Mouse (Mus musculus): ENCODE measurements around the gene Cavin3.

Cavin3 gene

DNA sequence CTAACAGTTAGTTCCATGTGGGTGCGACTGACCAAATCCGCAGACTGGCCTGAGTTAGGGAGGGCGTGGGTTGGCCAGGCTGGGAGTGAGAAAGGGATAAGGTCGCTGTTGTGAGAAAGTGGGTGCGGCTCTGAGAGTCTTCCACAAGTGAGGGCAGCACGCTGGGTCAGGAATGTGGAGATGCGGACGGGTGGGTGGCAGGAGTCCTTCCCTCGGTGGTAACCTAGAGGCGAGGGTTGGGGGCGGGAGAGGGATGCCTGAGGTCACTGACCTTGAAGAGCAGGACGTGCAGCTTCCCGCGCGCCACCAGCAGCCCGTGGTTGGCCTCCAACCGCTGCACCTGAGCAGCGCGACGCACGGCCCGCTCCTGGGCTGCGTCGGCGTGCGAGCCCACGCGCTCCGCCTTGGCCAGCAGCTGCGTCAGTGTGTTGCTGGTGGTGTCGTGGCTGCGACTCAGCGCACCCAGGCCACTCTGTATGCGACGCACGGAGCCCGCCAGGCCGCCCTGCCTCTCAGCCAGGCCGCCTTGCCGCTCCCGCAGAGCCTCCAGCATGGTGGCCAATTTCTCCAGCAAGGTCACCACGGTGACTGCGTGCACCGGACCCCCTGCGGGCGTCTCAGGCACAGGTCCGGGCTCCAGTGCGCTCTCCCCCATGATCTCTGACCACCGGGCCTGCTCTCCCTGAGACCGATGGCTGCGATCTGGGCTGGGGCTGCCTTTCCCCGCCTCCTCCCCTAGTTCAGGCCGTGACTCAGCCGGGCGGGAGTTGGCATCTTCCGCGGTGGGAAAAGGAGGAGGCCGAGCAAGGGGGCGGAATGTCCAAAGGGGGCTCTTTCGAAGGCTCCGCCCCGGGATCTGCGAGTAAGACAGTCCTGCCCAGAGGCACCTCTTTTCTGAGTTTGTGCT, at the start of gene Cavin3:
TSS of gene Cavin3 (minus strand) at position 796 of the 907 bp plus-strand sequence.
- peak; percentile 69 for DNase-seq (ENCODE audit: low spot score)

DNA sequence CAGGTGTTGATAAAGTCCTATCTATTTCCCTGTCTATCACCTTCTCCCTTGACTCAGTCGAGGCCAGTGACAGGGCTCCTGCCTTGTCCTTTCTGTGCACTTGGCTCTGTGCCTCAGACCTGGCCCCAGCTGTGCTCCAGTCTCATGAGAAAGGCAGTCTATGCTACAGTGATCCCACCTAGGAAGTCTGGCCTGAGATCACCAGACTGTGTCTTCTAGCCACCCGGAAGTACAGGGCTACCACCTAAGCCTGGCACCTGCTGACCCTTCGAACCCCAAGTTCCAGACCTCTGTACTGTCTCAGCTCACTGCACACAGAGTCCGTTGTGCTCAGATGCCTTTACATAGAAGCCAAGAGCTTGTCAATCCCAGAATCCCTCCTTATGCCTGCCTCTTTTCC, 46.0 kb upstream of the Cavin3 start:
- DNase-seq (ENCODE audit: low spot score) = no peak

DNA sequence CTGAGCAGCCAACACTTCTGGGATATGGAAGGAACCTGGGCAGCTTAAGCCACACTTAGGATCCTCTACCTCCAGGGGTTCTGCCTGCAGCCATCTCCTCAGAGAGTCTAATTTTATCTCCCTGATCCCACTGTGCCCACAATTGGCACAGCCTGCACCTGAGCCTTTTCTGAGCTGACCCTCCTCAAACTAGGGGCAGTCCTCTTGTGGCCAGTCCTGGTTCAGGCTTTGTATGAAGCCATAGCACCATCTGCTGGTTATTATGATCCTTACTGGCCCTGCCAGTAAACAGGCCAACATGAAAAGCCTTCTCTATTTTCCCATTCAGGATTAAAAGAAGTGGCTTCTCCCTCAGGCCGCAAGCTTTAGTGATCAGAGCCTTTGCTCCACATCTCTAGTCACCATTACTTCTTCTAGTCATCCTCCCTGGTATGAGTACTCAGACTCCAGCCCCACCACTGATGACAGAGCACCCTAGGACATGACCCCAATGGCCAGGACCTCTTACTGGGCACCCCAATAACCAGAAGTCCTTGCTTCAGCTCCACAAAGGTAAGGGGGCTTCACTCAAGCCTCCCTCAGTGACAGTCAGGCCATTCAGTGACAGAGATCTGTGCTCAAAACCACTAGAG, 45.3 kb upstream of the Cavin3 start:
- DNase-seq (ENCODE audit: low spot score) = no peak

GRCm38 (mm10) chr7:105524222-105524621, 42.1 kb upstream of the Cavin3 start:
- DNase-seq (ENCODE audit: low spot score) = no peak

DNA sequence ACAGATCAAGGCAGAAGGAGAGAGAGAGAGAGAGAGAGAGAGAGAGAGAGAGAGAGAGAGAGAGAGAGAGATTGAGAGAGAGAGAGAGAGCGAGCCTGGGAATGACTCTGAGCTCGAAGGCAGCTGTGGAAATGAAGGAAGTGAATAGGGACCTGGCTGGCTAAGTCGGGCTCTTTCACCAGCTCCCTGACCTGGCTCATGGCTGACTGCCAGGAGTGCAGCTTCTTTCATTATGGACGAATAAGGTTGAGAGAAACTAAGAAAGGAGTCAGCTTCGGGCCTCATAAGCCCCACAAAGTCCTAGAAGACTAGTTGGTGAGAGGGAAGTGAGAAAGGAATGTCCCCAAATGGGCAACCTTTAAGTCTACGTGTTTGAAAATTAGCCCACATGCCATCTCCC, 38.1 kb upstream of the Cavin3 start:
- DNase-seq (ENCODE audit: low spot score) = no peak

DNA sequence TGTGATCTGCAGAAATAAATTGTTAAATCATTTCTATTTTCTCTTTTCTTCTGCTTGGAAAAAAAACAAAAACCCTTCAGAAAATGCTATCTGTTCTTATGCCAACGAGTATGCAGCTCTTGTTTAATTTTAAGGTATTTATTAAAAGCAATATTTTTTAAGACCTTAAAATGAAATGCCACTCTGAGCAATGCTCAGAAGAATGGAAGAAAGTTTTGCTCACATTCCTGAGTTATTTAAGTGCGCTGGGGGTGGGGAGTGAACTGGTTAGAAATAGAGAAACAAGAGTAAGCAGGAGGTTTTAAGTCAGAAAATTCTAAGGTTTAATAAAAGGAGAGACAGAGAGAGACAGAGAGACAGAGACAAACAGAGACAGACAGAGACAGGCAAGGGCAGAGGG, 37.7 kb upstream of the Cavin3 start:
- no peak for DNase-seq (ENCODE audit: low spot score)

DNA sequence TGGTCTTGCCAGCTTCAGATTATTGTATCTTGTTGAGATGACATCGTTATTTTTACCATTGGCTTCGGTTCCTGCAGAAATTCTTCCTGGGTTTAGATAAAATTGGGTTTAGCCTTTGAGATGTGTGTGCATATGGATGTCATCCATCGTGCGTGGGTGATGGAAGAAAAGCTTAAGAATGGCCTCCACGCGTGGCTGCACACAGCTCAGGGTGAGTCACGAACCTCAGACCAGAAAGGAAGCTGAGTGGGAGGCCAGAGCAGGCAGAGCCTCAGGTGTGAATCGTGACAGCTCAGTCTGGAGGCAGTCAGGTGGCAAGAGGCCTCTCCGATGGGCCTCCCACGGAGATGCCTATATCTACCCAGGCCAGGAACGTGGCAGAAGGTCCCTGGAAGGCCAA, 37.2 kb upstream of the Cavin3 start:
- DNase-seq (ENCODE audit: low spot score) = no peak

DNA sequence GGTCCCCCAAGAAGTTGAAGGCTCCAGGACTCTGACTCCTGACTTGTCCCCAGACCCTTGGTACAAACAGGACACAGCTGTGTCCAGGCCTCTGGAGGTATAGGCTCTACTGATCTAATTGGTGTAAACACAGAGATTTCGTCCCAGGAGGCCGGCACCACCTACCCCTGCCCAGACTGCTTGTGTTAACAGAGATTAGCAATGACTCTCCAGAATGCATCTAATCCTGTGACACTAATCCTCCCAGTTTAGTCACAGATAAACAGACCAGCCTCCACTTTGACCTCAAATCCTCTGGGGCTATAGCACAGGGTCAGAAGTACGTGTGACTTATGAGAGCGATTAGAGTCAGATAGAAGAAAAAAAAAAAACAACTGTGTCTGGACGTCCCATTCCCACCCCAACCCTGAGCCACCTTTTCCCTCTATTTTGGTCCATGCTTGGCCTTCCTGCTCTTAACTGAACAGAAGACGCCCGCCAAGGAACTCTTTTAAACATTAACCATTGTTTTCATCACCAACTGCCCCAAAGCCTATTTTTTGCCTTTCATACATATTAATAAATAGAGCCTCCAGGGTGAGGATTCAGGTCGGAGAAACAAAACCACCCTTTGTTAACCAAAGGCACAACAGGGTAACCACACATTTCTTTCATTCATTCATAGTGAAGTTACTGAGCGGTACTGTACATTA, 34.7 kb upstream of the Cavin3 start:
- DNase-seq (ENCODE audit: low spot score) = peak; percentile 33

GRCm38 (mm10) chr7:105515178-105515577, 33.1 kb upstream of the Cavin3 start:
- DNase-seq (ENCODE audit: low spot score) = peak; percentile 40

DNA sequence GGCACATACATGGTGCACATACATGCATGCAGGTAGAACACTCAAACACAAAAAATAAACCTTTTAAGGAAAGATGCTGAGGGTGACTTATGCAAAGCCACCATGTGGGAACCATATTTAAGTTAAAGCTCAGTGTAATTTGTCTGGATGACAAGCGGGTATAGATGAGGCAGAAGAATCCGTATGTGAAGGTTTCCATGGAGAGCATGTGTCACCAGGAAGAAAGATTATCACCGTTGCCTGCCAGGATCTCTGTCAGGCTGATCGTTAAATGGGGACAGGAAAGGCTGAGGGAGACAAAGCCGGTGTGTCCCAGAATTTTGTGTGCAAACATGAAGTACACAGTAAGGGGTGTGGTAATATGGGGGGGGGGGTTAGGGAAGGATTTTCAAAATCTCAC, 32.5 kb upstream of the Cavin3 start:
- no peak for DNase-seq (ENCODE audit: low spot score)

DNA sequence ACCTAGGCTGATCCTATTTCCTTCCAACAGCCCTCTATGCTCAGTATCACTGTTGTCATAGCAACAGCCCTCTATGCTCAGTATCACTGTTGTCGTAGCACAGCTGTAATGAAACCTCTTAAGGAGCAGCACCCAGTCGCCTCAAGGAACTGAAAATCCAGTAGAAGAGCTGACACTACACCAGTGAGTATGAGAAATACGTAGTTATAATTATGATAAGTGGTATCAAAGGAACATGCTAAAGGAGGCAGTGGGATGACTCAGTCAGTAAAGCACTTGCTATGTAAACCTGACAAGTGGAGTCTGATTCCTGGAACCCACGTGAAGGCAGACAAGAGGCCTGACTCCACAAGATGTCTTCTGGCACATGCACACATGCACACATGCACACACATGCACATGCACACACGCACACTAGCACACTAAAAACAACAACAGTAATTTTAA, 31.8 kb upstream of the Cavin3 start:
- no peak for DNase-seq (ENCODE audit: low spot score)

DNA sequence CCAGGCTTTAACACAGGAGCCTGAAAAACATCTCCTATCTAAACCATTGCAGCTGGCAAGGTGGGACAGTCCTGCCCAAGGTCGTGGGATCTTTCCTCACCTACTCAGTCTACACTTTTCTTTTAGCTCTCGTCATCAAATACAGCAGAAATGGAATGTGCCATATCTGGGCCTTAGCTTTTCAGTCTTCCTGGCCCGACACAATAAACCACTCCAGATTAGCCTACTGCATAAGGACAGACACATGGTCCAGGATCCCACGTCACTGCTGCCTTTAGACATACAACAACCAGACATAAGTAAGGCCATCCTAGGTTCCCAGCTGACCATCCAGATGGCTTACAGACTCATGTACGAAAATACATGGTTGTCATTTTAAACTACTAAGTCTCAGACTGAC, 28.0 kb upstream of the Cavin3 start:
- no peak for DNase-seq (ENCODE audit: low spot score)

- no peak for DNase-seq (ENCODE audit: low spot score)
Measured at GRCm38 (mm10) chr7:105507257-105507656, 25.2 kb upstream of the Cavin3 start.

- no peak for DNase-seq (ENCODE audit: low spot score)
Measured at GRCm38 (mm10) chr7:105501984-105502383, 19.9 kb upstream of the Cavin3 start.

DNA sequence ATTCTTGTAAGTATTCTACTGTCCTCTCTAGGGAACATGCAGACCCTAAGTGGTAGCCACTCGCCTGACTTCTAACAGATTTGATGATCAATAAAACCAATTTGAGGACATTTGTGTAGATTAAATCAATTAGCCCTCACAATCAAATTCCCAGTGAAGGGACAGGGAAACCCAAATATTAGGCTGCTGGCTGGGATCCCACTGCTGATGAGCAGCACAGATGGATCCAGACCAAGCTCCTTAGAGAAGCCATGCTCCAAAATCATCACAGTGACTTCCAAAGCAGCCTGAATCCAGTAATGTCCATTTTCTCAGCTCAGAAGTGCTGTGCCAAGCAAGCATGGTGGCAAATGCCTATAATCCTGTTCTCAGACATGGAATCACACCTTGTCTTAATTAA, 17.6 kb upstream of the Cavin3 start:
- DNase-seq (ENCODE audit: low spot score) = no peak

- DNase-seq (ENCODE audit: low spot score) = no peak
Measured at GRCm38 (mm10) chr7:105498854-105499492, 16.9 kb upstream of the Cavin3 start.

DNA sequence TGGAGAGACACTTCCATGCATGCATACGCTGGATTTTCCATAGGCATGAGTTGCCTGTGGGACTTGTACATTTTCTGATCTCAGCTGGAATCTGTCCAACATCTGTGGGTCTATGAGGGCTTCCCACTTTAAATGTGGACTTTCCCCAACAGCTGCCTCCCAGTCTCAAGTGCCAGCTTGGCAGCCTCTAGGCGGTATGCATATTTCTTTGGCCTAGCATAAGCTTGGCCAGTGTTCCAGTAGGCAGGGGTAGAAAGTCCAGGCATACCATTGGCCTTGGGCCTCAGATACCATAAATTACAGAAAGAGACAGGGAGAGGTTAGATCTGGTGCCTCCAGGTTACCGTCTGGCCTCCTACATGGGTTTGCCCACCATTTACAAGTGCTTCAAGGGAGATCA, 15.8 kb upstream of the Cavin3 start:
- DNase-seq (ENCODE audit: low spot score) = no peak

DNA sequence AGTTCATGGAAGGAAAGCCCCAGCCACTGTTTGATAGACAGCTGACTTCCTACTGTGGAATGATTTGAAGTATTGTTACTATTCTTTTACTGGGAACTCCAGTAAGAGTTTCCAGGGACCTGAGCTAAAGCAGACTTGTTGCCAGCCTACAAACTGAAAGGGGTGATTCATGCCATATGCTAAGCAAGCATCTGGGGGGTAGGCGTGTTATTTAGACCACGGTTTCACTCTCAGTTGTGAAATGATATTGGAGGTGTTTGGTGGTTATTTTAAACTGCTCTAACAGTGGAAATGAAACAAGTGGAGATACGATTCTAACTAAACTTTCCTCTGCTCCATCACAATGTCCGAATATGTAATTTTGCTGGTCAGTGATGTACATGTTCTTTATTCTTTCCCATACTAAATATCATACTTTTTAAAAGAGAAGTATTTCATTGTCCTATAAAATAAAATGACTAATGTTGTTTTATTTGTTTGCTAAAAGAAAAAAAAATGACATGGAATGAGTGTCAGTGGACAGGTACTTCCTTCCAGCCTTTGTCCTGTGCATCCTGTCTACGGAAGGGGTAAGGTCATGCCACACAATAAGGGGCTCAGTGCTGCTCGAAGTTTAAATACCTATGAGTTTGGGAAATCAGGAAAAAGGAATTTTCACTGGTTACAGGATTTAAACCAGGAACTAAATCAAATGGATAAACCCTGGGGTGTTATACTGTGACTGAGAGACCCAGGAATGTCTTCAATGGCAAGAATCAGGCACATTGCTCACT, 5.2 kb upstream of the Cavin3 start:
- DNase-seq (ENCODE audit: low spot score) = no peak

GRCm38 (mm10) chr7:105485029-105485428, 2.9 kb upstream of the Cavin3 start:
- no peak for DNase-seq (ENCODE audit: low spot score)

GRCm38 (mm10) chr7:105482426-105482825, 326 bp upstream of the Cavin3 start:
- peak; percentile 53 for DNase-seq (ENCODE audit: low spot score)

All from yolk sac, embryonic 10.5 days (tissue).